Mouse (Mus musculus): ENCODE results near the gene Lrrc4. TPM values are rescaled to one million over a fixed set of nuclear protein-coding genes. Genes with fewer than 3 reads are reported as not detected.

Gene Lrrc4
- total and polyA plus RNA-seq, 2 experiments: 0.10 TPM; not detected in 1

DNA sequence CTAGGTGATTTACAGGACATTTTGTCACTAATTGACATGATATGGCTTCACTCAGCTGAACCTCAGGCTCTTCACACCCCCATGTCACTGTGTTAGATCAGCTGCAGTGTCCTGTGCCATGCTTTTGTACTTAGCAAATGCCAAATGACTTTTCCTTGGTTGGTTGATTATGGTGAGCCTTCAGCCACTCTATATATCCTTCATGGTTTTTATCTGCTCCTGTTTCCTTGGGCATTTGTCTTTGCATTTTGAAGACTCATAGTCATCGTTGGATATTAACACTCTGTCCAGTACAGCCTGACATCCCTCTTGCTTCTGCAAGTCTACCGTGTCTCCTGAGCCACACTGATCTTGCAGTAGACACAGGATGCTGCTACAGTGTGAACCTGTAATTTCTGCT lies 27.5 kb upstream of the Lrrc4 start:
- TF ChIP-seq POLR2A (IDR thresholded peaks at IDR 0.05; ENCODE audit: extremely low read depth, insufficient read depth, low read length): no peak
- TF ChIP-seq CTCF (IDR thresholded peaks at IDR 0.05; ENCODE audit: low read depth, low read length): no peak
- no peak overlapping the region for H3K9ac ChIP-seq (ENCODE audit: low read depth, low read length)
- H3K27ac ChIP-seq (replicated peaks; ENCODE audit: insufficient read depth, low read depth, low read length): no peak overlapping the region
- H3K4me3 ChIP-seq (ENCODE audit: insufficient read depth, low read depth, low read length): no peak overlapping the region
- H3K79me2 ChIP-seq (ENCODE audit: control insufficient read depth, insufficient read depth, low read length): no peaks in the 10 kb centered on the region; the same call in 1 of the 2 replicates
- 93% methylated on average over 2 of the region's 2 CpGs for WGBS
- H3K27me3 ChIP-seq (ENCODE audit: control insufficient read depth, insufficient read depth, low read length): no peaks in the 10 kb centered on the region
- H3K36me3 ChIP-seq (ENCODE audit: control insufficient read depth, insufficient read depth, low read length): no peaks in the 10 kb centered on the region
- no peak for DNase-seq (ENCODE audit: extremely low read depth, low read depth, low spot score)
- no peaks in the 10 kb centered on the region for H3K4me1 ChIP-seq (ENCODE audit: control insufficient read depth, insufficient read depth, low read length)

DNA sequence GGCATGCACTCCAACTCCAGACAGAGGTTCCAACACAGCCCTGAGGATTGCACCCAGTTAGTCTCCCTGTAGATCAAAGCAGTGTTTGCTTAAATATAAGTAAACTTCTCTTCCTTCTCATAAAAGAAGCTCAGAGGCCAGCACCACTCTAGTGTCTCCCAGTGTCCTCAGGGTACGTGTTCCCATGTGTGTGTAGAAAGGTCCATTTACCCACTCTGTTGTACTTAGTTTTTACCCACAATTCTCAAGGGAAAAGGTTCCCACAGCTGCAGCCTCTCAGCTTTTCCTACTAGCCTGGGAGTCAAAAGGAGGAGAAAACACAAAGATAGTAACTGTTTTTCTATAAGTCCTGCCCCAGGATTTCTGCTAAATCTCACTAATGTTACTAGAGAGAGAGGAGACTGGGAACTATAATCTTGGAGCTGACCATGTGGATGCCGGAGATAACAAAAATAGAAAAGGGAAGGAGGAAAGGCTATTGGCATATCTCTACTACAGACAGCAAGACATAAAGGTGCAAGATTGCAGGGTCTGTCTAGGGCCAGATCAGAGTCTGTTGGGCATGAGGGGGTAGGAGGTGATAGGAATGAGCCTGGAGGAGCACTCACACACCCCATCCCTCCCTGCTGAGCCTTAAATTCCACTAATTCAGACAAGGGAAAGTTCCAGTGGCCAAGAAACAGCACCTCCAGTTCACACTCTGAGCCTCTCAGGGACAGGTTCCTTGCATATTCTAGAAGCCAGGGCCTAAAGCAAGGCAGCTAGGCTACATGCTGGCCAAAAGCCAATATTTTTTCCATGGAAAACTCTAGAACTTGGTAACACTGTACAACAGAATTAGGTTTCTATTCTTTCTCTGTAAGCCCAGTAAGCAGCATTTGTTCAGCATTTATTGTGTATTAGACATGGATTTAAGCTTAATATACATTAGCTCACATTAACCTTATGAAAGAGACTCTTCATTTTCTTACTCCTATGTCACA lies 25.9 kb upstream of the Lrrc4 start:
- Histone ChIP-seq H3K4me3 (ENCODE audit: insufficient read depth, low read depth, low read length) (no peak overlapping the region), H3K27me3 (ENCODE audit: control insufficient read depth, insufficient read depth, low read length) (no peaks in the 10 kb centered on the region), H3K79me2 (ENCODE audit: control insufficient read depth, insufficient read depth, low read length) (no peaks in the 10 kb centered on the region; the same call in 1 of the 2 replicates), H3K9ac (ENCODE audit: low read depth, low read length) (no peak overlapping the region), H3K36me3 (ENCODE audit: control insufficient read depth, insufficient read depth, low read length) (no peaks in the 10 kb centered on the region), H3K27ac (replicated peaks; ENCODE audit: insufficient read depth, low read depth, low read length) (no peak overlapping the region), H3K4me1 (ENCODE audit: control insufficient read depth, insufficient read depth, low read length) (no peaks in the 10 kb centered on the region)
- WGBS: 88% methylated on average over 2 of the region's 2 CpGs
- no peak for DNase-seq (ENCODE audit: extremely low read depth, low read depth, low spot score)
- no peak for TF ChIP-seq CTCF (IDR thresholded peaks at IDR 0.05; ENCODE audit: low read depth, low read length)
- no peak for TF ChIP-seq POLR2A (IDR thresholded peaks at IDR 0.05; ENCODE audit: extremely low read depth, insufficient read depth, low read length)

DNA sequence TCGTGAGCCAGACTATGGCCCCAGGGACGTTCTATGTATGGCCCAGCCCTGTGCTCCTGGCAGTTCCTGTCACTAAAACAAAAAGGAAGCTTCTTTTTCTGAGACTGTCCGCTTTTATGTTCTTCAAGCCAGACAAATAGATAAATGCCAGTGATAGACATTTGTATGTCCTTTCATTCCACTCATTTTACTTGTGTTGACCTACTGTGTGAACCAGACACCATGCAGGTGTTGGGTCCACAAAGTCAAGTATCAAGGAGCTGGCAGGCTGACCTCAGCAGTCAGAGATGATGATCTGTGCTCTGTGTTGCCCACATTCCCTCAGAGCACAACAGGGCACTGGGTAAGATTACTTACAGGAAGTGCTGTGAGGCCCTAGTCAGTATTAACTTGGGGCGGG lies 25.2 kb upstream of the Lrrc4 start:
- no peak for DNase-seq (ENCODE audit: extremely low read depth, low read depth, low spot score)
- Histone ChIP-seq H3K9ac (ENCODE audit: low read depth, low read length) (no peak overlapping the region), H3K4me3 (ENCODE audit: insufficient read depth, low read depth, low read length) (no peak overlapping the region), H3K4me1 (ENCODE audit: control insufficient read depth, insufficient read depth, low read length) (no peaks in the 10 kb centered on the region), H3K36me3 (ENCODE audit: control insufficient read depth, insufficient read depth, low read length) (no peaks in the 10 kb centered on the region), H3K79me2 (ENCODE audit: control insufficient read depth, insufficient read depth, low read length) (no peaks in the 10 kb centered on the region; the same call in 1 of the 2 replicates), H3K27ac (replicated peaks; ENCODE audit: insufficient read depth, low read depth, low read length) (no peak overlapping the region), H3K27me3 (ENCODE audit: control insufficient read depth, insufficient read depth, low read length) (no peaks in the 10 kb centered on the region)
- TF ChIP-seq CTCF (IDR thresholded peaks at IDR 0.05; ENCODE audit: low read depth, low read length): no peak
- no peak for TF ChIP-seq POLR2A (IDR thresholded peaks at IDR 0.05; ENCODE audit: extremely low read depth, insufficient read depth, low read length)
- 93% methylated on average over 4 of the region's 4 CpGs for WGBS

DNA sequence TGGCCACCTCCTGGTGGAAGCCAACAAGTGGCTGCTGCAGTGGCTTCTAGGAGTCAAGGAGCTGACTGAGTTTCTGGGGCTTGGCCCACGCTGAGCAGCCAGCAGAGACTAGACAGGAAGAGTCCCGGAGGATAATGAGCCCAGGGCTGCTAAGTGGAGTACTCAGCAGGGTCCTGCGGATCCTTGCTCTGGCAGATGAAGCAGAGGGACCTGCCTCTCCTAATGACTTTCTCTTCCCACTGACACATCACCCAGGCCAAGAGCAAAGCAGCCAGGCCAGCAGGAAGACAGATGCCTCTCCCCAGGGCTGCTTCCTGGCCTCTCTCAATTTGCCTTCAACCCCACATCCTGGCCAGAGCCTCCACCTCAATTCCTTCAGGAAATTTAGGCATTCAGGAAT lies 23.9 kb upstream of the Lrrc4 start:
- Histone ChIP-seq H3K27ac (replicated peaks; ENCODE audit: insufficient read depth, low read depth, low read length) (no peak overlapping the region), H3K9ac (ENCODE audit: low read depth, low read length) (no peak overlapping the region), H3K27me3 (ENCODE audit: control insufficient read depth, insufficient read depth, low read length) (no peaks in the 10 kb centered on the region), H3K4me3 (ENCODE audit: insufficient read depth, low read depth, low read length) (no peak overlapping the region), H3K36me3 (ENCODE audit: control insufficient read depth, insufficient read depth, low read length) (no peaks in the 10 kb centered on the region), H3K79me2 (ENCODE audit: control insufficient read depth, insufficient read depth, low read length) (no peaks in the 10 kb centered on the region; the same call in 1 of the 2 replicates), H3K4me1 (ENCODE audit: control insufficient read depth, insufficient read depth, low read length) (no peaks in the 10 kb centered on the region)
- DNase-seq (ENCODE audit: extremely low read depth, low read depth, low spot score): no peak
- 71% methylated on average over 3 of the region's 3 CpGs for WGBS
- no peak for TF ChIP-seq CTCF (IDR thresholded peaks at IDR 0.05; ENCODE audit: low read depth, low read length)
- no peak for TF ChIP-seq POLR2A (IDR thresholded peaks at IDR 0.05; ENCODE audit: extremely low read depth, insufficient read depth, low read length)

DNA sequence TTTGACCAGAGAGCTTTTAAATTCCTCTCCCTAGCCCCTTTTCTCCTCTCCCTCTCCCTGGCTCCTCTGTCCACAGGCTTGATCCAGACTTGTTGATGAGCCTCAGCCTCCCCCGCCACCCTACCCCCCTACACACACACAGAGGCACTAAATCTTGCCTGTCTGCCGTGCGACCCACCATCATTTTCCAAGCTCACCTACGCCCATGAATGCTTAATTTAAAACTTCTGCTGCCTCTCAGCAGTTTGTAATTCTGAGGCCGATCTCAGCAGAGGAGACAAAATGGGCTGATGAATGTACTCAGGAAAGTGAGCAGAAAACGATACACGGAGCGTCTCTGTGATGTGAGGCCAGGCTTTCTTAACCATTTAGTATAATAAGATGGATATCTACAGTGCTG lies 23.1 kb upstream of the Lrrc4 start:
- Histone ChIP-seq H3K36me3 (ENCODE audit: control insufficient read depth, insufficient read depth, low read length) (no peaks in the 10 kb centered on the region), H3K4me3 (ENCODE audit: insufficient read depth, low read depth, low read length) (no peak overlapping the region), H3K4me1 (ENCODE audit: control insufficient read depth, insufficient read depth, low read length) (no peaks in the 10 kb centered on the region), H3K79me2 (ENCODE audit: control insufficient read depth, insufficient read depth, low read length) (no peaks in the 10 kb centered on the region; the same call in 1 of the 2 replicates), H3K9ac (ENCODE audit: low read depth, low read length) (no peak overlapping the region), H3K27ac (replicated peaks; ENCODE audit: insufficient read depth, low read depth, low read length) (no peak overlapping the region), H3K27me3 (ENCODE audit: control insufficient read depth, insufficient read depth, low read length) (no peaks in the 10 kb centered on the region)
- 95% methylated on average over 8 of the region's 8 CpGs for WGBS
- TF ChIP-seq CTCF (IDR thresholded peaks at IDR 0.05; ENCODE audit: low read depth, low read length): no peak
- TF ChIP-seq POLR2A (IDR thresholded peaks at IDR 0.05; ENCODE audit: extremely low read depth, insufficient read depth, low read length): no peak
- no peak for DNase-seq (ENCODE audit: extremely low read depth, low read depth, low spot score)

DNA sequence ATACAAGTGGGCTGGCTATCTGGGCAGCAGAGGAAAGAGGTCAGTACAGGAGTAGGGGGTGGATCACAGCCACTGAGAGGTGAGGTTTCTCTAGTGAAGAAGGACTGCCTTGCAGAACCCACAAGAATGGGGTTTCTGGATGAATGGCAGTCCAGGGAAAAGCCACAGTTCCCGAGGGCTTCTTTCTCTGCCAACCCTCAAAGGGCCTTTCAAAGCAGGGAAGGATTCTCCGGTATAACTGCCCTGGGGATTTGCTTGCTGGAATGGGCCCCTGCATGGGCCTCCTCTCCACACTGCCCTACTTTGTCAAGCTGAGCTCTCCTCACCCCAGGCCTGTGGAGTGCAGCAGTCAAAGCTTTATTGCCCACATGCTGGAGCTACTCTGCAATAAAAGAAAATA lies 22.1 kb upstream of the Lrrc4 start:
- no peaks in the 10 kb centered on the region for H3K4me1 ChIP-seq (ENCODE audit: control insufficient read depth, insufficient read depth, low read length)
- no peak overlapping the region for H3K27ac ChIP-seq (replicated peaks; ENCODE audit: insufficient read depth, low read depth, low read length)
- no peak for TF ChIP-seq CTCF (IDR thresholded peaks at IDR 0.05; ENCODE audit: low read depth, low read length)
- TF ChIP-seq POLR2A (IDR thresholded peaks at IDR 0.05; ENCODE audit: extremely low read depth, insufficient read depth, low read length): no peak
- H3K79me2 ChIP-seq (ENCODE audit: control insufficient read depth, insufficient read depth, low read length): no peaks in the 10 kb centered on the region; the same call in 1 of the 2 replicates
- no peak for DNase-seq (ENCODE audit: extremely low read depth, low read depth, low spot score)
- no peaks in the 10 kb centered on the region for H3K36me3 ChIP-seq (ENCODE audit: control insufficient read depth, insufficient read depth, low read length)
- H3K4me3 ChIP-seq (ENCODE audit: insufficient read depth, low read depth, low read length): no peak overlapping the region
- WGBS: 91% methylated on average over 2 of the region's 2 CpGs
- H3K9ac ChIP-seq (ENCODE audit: low read depth, low read length): no peak overlapping the region
- H3K27me3 ChIP-seq (ENCODE audit: control insufficient read depth, insufficient read depth, low read length): no peaks in the 10 kb centered on the region

All from liver, adult 2 months (tissue).